Mouse (Mus musculus) E14TG2a.4 (cell line): ENCODE measurements around the gene Hist1h2bb.
"Not testable (repeated sequence)": the region's sequence is repeated elsewhere in the genome, so short reads cannot be mapped to it uniquely, and the experiment has no call there.

Experiments used
- H3K27me3 ChIP-seq: 2 replicates; pipeline ENCODE4 v1.6.1; 2014; ENCODE audit warnings: low read length, control low read depth; ENCODE audit not compliant: insufficient read depth
- H3K36me3 ChIP-seq: 2 replicates; pipeline ENCODE4 v1.6.1; 2014; ENCODE audit warnings: low read length, control low read depth; ENCODE audit not compliant: insufficient read depth
- H3K4me1 ChIP-seq: replicated peaks from 2 replicates; pipeline ENCODE4 v1.6.1; 2014; ENCODE audit warnings: low read depth, low read length, control low read depth
- H3K4me3 ChIP-seq: replicated peaks from 2 replicates; pipeline ENCODE4 v1.5.1; 2014; ENCODE audit warnings: mild to moderate bottlenecking, low read length
- H3K9me3 ChIP-seq: 2 replicates; pipeline ENCODE4 v1.6.1; 2014; ENCODE audit warnings: low read length, control low read depth
- CTCF ChIP-seq: conservative IDR thresholded peaks from 2 replicates; pipeline ENCODE4 v1.5.1; 2014; ENCODE audit warnings: low read length
- NANOG ChIP-seq: IDR thresholded peaks from 2 replicates; pipeline ENCODE4 v1.6.1; 2014; ENCODE audit warnings: borderline replicate concordance, low read length, mixed read lengths
- POU5F1 ChIP-seq: IDR thresholded peaks from 2 replicates; pipeline ENCODE4 v1.6.1; 2014; ENCODE audit warnings: low read length, borderline replicate concordance

The Hist1h2bb gene

DNA sequence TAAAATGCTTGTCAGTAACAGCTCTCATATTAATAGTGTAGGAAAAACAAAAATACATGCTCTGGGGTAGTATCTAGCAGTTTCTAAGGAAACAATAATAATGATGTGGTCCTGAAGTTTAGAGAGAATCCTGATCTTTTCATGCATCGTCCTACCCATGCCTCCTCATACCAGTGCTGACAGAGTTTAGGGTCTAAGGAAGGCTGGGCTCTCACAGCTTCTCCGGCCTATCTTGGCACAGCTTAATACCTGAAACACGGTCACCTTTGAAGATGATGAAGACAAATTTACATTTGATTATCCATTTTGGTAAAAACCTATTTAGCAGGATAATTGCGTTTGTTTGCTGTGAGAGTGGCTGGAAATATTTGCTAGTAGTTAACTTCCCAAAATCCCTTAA lies 2.6 kb upstream of the Hist1h2bb start:
- Histone ChIP-seq H3K4me1 (peaks cover 30% of the 10 kb centered on the region), H3K27me3 (no peaks in the 10 kb centered on the region), H3K36me3 (no peaks in the 10 kb centered on the region), H3K4me3 (peak overlapping the region; percentile 73), H3K9me3 (no peaks in the 10 kb centered on the region)
- TF ChIP-seq NANOG: no peak
- no peak for TF ChIP-seq POU5F1
- no peak for TF ChIP-seq CTCF

DNA sequence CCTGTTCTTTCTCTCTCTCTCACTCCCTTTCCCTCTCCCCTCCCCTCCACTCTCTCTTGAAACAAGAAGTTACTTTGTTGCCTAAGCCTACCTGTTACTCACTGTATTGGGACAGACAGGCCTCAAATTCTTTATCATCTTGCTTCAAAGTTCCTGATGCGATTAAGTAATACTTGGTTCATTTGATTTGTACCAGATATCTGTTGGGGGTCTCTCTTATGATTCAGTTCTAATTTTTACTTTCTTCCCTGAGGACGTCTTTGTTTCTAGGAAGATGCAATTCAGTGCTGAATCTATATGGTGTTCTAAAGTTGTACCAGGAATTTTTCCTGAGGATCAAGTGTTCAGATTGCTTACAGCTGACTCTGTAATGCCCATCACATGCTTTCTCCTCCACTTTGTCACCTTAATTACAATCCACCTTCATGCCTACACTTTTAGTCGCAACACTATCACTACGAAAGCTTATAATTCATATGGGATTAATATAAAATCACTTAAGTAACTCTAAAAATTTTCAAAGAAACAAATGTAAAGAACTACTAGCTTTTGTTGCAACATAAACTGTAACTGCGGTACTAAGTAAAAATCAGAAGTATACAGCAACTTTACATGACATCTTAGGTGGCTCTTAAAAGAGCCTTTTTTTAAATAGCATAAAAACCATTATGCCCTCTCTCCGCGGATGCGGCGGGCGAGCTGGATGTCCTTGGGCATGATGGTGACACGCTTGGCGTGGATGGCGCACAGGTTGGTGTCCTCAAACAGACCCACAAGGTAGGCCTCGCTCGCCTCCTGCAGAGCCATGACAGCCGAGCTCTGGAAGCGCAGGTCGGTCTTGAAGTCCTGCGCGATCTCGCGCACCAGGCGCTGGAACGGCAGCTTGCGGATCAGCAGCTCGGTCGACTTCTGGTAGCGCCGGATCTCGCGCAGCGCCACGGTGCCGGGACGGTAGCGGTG lies 1.8 kb upstream of the Hist1h2bb start:
- Histone ChIP-seq H3K4me1 (peaks cover 38% of the 10 kb centered on the region), H3K9me3 (no peaks in the 10 kb centered on the region), H3K27me3 (no peaks in the 10 kb centered on the region), H3K4me3 (peak overlapping the region; percentile 73), H3K36me3 (no peaks in the 10 kb centered on the region)
- TF ChIP-seq CTCF (no peak), NANOG (no peak), POU5F1 (no peak)

DNA sequence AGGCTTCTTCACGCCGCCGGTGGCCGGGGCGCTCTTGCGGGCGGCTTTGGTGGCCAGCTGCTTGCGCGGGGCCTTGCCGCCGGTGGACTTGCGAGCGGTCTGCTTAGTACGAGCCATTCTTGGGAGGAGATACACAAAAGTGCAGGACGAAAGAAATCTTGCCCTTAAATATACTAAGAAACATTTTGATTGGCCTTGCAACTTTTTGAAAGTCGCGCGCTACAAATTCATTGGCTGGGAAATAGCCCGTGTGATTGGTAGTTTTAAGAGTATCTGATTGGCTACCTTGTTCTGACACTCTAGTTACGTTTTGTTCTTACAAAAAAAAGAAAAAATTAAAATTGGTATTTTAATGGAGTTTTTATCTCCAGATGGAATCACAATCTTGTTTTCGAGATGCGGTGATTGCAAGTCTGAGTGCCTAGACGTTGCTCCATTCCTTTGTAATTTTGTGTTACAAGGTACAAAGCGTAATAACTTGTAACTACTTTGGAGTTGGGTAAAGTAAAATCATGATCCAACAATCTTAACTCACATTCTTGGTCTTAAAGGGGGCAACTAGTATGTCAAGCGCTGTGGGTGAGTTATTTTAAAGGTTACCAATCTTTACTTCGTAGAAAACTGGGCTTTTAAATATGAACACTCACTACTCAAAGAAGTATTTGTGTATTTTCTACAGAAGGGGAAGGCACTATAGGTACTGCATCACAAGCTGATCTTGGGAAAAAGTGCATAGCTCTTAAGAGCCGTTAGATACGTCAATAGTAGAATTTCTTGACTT lies 963 bp upstream of the Hist1h2bb start, which contains the start of gene Hist1h3c:
Gene Hist1h3c (minus strand): TSS at position 222 of the 781 bp plus-strand sequence.
- H3K9me3 ChIP-seq: no peaks in the 10 kb centered on the region

DNA sequence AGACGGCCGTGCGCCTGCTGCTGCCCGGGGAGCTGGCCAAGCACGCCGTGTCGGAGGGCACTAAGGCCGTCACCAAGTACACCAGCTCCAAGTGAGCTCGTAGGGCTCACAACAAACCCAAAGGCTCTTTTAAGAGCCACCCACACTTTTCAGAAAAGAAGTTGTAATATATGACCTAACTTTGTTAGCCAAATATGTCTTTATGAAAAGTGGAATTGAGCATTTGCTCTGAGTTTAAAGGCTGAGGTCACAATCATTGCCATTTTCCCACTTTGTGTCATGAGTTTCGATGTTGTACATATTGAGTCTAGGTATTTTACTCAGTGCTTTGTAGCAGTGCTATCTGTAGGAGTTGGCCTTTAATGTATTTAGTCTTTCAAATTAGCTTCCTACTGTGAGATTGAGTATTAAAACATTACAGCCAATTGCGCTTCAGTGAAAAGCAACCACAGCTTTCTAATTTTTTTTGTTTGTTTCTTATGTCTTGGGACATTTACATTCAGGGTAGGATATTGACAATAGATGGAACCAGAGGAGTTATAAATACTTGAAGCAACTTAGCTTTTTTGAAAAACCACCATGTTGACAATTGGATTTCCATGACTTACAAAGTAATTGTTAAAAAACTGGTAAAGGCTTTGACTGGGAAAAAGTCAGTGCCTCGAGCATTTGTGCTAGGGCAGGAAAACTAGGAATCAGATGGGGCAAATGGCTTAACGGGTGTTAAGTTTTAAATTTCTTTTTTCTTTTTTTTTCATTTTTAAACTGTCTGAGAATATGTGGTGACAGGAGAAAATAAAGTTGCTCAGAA lies 752 bp downstream of the Hist1h2bb start:
- Histone ChIP-seq H3K27me3 (no peaks in the 10 kb centered on the region), H3K4me1 (peaks cover 47% of the 10 kb centered on the region), H3K9me3 (no peaks in the 10 kb centered on the region), H3K4me3 (peak overlapping the region; percentile 55), H3K36me3 (no peaks in the 10 kb centered on the region)
- TF ChIP-seq NANOG (peak; percentile 68; the same call in 1 of the 2 replicates), POU5F1 (no peak)

More for the DNA sequence above, 963 bp upstream of the Hist1h2bb start, which contains the start of gene Hist1h3c:
- TF ChIP-seq CTCF (no peak), POU5F1 (no peak), NANOG (no peak)
- H3K36me3 ChIP-seq: no peaks in the 10 kb centered on the region
- H3K4me1 ChIP-seq: peaks cover 46% of the 10 kb centered on the region
- H3K27me3 ChIP-seq: no peaks in the 10 kb centered on the region
- peak within 1 kb of the TSS; percentile 75 for H3K4me3 ChIP-seq

GRCm38 (mm10) chr13:23747892-23748288 lies 1.4 kb downstream of the Hist1h2bb start:
- no peaks in the 10 kb centered on the region for H3K27me3 ChIP-seq
- TF ChIP-seq NANOG: no peak
- TF ChIP-seq CTCF: no peak
- TF ChIP-seq POU5F1: no peak
- no peaks in the 10 kb centered on the region for H3K9me3 ChIP-seq
- no peaks in the 10 kb centered on the region for H3K36me3 ChIP-seq
- H3K4me3 ChIP-seq: 0 out of 2 replicates have a peak overlapping the region, but pooled peaks have one; percentile 55
- H3K4me1 ChIP-seq: peaks cover 45% of the 10 kb centered on the region

GRCm38 (mm10) chr13:23749563-23750121 lies 3.1 kb downstream of the Hist1h2bb start:
- Histone ChIP-seq H3K36me3 (no peaks in the 10 kb centered on the region), H3K27me3 (no peaks in the 10 kb centered on the region), H3K4me1 (peaks cover 37% of the 10 kb centered on the region), H3K4me3 (no peak overlapping the region), H3K9me3 (no peaks in the 10 kb centered on the region)
- TF ChIP-seq NANOG: no peak

- Histone ChIP-seq H3K4me3 (peak within 1 kb of the TSS; percentile 65), H3K4me1 (peaks cover 43% of the 10 kb centered on the region)
- H3K36me3 ChIP-seq, H3K9me3 ChIP-seq, H3K27me3 ChIP-seq: not testable (repeated sequence)
Measured at GRCm38 (mm10) chr13:23750839-23751477, 4.4 kb downstream of the Hist1h2bb start, which contains the start of gene Hist1h2ab. TSS of gene Hist1h2ab (plus strand) at chr13:23751126.
